Mouse (Mus musculus): Measurements from ENCODE around the gene Nrip3. TPM values are rescaled to one million over a fixed set of nuclear protein-coding genes. Genes with fewer than 3 reads are reported as not detected.

Nrip3 gene
- polyA plus RNA-seq, 1 experiment from 2014 or later = 3.9 TPM

DNA sequence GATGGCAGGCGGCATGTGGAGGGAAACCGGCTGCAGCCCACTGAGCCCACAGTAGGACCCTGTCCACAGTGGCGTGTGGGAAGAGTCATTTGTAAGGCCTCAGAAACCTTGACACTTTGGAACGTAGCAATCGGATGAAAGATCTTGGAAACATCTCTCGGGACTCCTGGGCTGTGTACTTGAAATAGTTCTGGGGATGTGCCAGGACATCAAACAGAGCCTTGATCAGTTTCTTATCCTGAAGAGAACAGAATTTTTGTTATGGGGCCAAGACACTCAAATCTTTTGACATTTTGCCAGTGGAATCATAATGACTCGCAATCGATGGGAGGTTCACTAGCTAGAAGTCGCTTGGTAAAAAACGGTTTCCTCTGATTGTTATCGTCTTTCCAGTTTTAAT, 17.3 kb upstream of the Nrip3 start:
- no peak for ATAC-seq (ENCODE audit: low FRiP score)
- WGBS = 86% methylated on average over 11 of the region's 11 CpGs

DNA sequence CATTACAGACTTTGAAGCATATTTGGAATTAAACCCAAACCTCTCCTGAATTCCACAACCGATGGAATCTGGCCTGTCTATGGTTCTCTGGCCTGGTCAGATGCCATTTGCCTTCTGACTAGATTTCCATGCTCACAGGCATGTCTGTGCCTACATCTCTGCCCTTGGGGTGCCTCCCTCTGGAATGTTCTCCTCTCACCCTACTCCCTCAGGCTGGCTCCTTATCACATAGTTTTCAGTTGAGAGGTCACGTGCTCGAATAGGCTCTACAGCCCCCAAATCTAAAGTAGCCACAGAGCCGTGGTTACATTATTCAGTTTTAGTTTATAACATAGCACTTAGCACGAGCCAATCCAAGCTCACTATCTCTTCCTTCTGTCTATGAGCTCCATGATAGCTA, 13.7 kb upstream of the Nrip3 start:
- no peak overlapping the region for H3K9ac ChIP-seq
- no peak overlapping the region for H3K4me3 ChIP-seq
- H3K9me3 ChIP-seq = no peaks in the 10 kb centered on the region
- 87% methylated on average over 5 of the region's 5 CpGs for WGBS
- no peak overlapping the region for H3K27ac ChIP-seq
- no peaks in the 10 kb centered on the region for H3K36me3 ChIP-seq
- H3K4me1 ChIP-seq (replicated peaks) = peaks cover 4% of the 10 kb centered on the region; the same call in 1 of the 2 replicates
- H3K4me2 ChIP-seq = no peak overlapping the region
- ATAC-seq (ENCODE audit: low FRiP score) = no peak
- no peaks in the 10 kb centered on the region for H3K27me3 ChIP-seq

More for the DNA sequence above, 17.3 kb upstream of the Nrip3 start:
- H3K36me3 ChIP-seq = no peaks in the 10 kb centered on the region
- H3K27ac ChIP-seq = no peak overlapping the region
- H3K9me3 ChIP-seq = no peaks in the 10 kb centered on the region
- no peak overlapping the region for H3K4me3 ChIP-seq
- no peak overlapping the region for H3K4me2 ChIP-seq
- peaks cover 4% of the 10 kb centered on the region; the same call in 1 of the 2 replicates for H3K4me1 ChIP-seq (replicated peaks)
- H3K9ac ChIP-seq = no peak overlapping the region
- no peaks in the 10 kb centered on the region for H3K27me3 ChIP-seq

DNA sequence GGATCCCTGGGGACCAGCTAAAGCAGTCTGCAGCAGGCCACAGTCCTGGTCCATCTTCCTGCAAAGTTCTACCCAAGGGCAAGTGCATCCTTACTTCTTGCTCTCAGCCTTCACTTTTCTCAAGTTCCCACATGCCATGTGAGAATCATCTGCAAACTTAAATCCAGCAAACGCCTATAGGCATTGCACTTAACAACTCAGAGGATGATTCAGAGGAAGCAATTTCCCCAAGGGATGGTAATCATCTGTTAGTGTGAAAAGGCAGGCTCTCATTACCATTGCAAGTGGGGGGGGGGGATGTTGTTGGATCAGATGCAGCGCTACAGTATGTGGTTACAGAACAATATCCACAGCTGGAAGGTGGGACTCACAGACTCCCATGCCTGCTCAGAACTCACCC, 12.7 kb upstream of the Nrip3 start:
- Histone ChIP-seq H3K27ac (no peak overlapping the region), H3K9ac (no peak overlapping the region), H3K4me3 (no peak overlapping the region), H3K4me1 (replicated peaks) (peaks cover 4% of the 10 kb centered on the region; the same call in 1 of the 2 replicates), H3K36me3 (no peaks in the 10 kb centered on the region), H3K9me3 (no peaks in the 10 kb centered on the region), H3K4me2 (no peak overlapping the region), H3K27me3 (no peaks in the 10 kb centered on the region)
- ATAC-seq (ENCODE audit: low FRiP score) = no peak
- 67% methylated on average over 2 of the region's 2 CpGs for WGBS

- Histone ChIP-seq H3K9ac (no peak overlapping the region), H3K9me3 (no peaks in the 10 kb centered on the region), H3K4me1 (replicated peaks) (peaks cover 4% of the 10 kb centered on the region; the same call in 1 of the 2 replicates), H3K27me3 (no peaks in the 10 kb centered on the region), H3K27ac (no peak overlapping the region), H3K36me3 (no peaks in the 10 kb centered on the region), H3K4me3 (no peak overlapping the region), H3K4me2 (no peak overlapping the region)
- WGBS = 83% methylated on average over 2 of the region's 2 CpGs
- ATAC-seq (ENCODE audit: low FRiP score) = no peak
These were observed 10.9 kb upstream of the Nrip3 start for GRCm38 (mm10) chr7:109792759-109793158.

GRCm38 (mm10) chr7:109790818-109791217, 9.0 kb upstream of the Nrip3 start:
- Histone ChIP-seq H3K9me3 (no peaks in the 10 kb centered on the region), H3K27me3 (no peaks in the 10 kb centered on the region), H3K4me3 (no peak overlapping the region), H3K4me2 (no peak overlapping the region), H3K27ac (no peak overlapping the region), H3K4me1 (replicated peaks) (peaks cover 4% of the 10 kb centered on the region; the same call in 1 of the 2 replicates), H3K36me3 (no peaks in the 10 kb centered on the region), H3K9ac (no peak overlapping the region)
- 88% methylated on average over 3 of the region's 3 CpGs for WGBS
- no peak for ATAC-seq (ENCODE audit: low FRiP score)

GRCm38 (mm10) chr7:109787860-109788259, 6.0 kb upstream of the Nrip3 start:
- Histone ChIP-seq H3K9me3 (no peaks in the 10 kb centered on the region), H3K27ac (no peak overlapping the region), H3K4me3 (no peak overlapping the region), H3K4me1 (replicated peaks) (0 out of 2 replicates have a peak, but pooled peaks cover 3% of the 10 kb centered on the region), H3K4me2 (no peak overlapping the region), H3K9ac (no peak overlapping the region), H3K36me3 (no peaks in the 10 kb centered on the region), H3K27me3 (peaks cover 11% of the 10 kb centered on the region)
- WGBS = 71% methylated on average over 2 of the region's 2 CpGs
- ATAC-seq (ENCODE audit: low FRiP score) = no peak

- Histone ChIP-seq H3K4me1 (replicated peaks) (peaks cover 15% of the 10 kb centered on the region), H3K4me3 (no peak overlapping the region), H3K27ac (no peak overlapping the region), H3K36me3 (no peaks in the 10 kb centered on the region), H3K9me3 (no peaks in the 10 kb centered on the region), H3K27me3 (peaks cover 51% of the 10 kb centered on the region), H3K9ac (no peak overlapping the region), H3K4me2 (no peak overlapping the region)
- WGBS = 54% methylated on average over 7 of the region's 7 CpGs
- no peak for ATAC-seq (ENCODE audit: low FRiP score)
These were observed 1.5 kb upstream of the Nrip3 start for GRCm38 (mm10) chr7:109783281-109783680.

- Histone ChIP-seq H3K4me2 (peak overlapping the region; percentile 84), H3K4me3 (peak overlapping the region; percentile 51), H3K36me3 (no peaks in the 10 kb centered on the region), H3K27ac (no peak overlapping the region), H3K9me3 (no peaks in the 10 kb centered on the region), H3K4me1 (replicated peaks) (peaks cover 15% of the 10 kb centered on the region), H3K9ac (peak overlapping the region; percentile 77), H3K27me3 (peaks cover 54% of the 10 kb centered on the region)
- peak; percentile 75 for ATAC-seq (ENCODE audit: low FRiP score)
- under 1% methylated on average over 24 of the region's 24 CpGs for WGBS
These were observed 747 bp downstream of the Nrip3 start for GRCm38 (mm10) chr7:109781087-109781469.

- Histone ChIP-seq H3K9ac (no peak overlapping the region), H3K36me3 (no peaks in the 10 kb centered on the region), H3K4me3 (no peak overlapping the region), H3K27me3 (no peaks in the 10 kb centered on the region), H3K27ac (no peak overlapping the region), H3K4me1 (replicated peaks) (no peaks in the 10 kb centered on the region), H3K9me3 (no peaks in the 10 kb centered on the region), H3K4me2 (no peak overlapping the region)
- no peak for ATAC-seq (ENCODE audit: low FRiP score)
These were observed 9.6 kb downstream of the Nrip3 start for GRCm38 (mm10) chr7:109772251-109772650.

DNA sequence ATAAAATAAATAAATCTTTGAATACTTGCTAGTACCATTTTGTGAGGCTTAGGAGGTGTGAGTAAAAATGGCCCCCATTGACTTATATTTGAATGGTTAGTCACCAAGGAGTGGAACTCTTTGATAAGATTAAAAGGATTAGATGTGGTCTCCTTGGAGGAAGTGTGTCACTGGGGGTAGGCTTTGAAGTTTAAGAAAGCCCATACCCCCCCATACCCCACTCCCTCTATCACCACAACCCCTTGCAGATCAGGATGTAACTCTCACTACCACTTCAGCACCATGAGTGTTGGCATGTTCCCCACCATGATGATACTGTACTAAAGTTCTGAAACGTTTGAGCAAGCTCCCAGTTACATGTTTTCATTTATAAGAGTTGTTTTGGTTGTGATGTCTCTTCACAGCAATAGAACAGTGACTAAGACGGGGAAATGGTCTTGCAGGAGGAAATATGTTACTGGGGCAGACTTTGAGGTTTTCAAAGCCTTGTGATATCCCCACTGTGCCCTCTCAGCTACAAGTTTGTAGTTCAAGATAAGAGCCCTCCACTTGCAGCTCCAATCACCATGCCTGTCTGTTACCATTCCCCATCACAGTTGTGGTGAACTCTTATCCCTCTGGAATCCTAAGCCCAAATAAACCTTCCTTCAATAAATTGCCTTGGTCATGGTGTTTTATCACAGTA, 13.0 kb downstream of the Nrip3 start:
- 69% methylated on average over 2 of the region's 2 CpGs for WGBS
- Histone ChIP-seq H3K36me3 (no peaks in the 10 kb centered on the region), H3K9ac (no peak overlapping the region), H3K9me3 (no peaks in the 10 kb centered on the region), H3K4me2 (no peak overlapping the region), H3K27me3 (no peaks in the 10 kb centered on the region), H3K27ac (no peak overlapping the region), H3K4me1 (replicated peaks) (no peaks in the 10 kb centered on the region), H3K4me3 (no peak overlapping the region)
- ATAC-seq (ENCODE audit: low FRiP score) = no peak

- no peak overlapping the region for H3K4me3 ChIP-seq
- no peaks in the 10 kb centered on the region for H3K36me3 ChIP-seq
- no peak overlapping the region for H3K4me2 ChIP-seq
- no peaks in the 10 kb centered on the region for H3K4me1 ChIP-seq (replicated peaks)
- ATAC-seq (ENCODE audit: low FRiP score) = no peak
- no peaks in the 10 kb centered on the region for H3K9me3 ChIP-seq
- no peak overlapping the region for H3K27ac ChIP-seq
- no peak overlapping the region for H3K9ac ChIP-seq
- 87% methylated on average over 7 of the region's 7 CpGs for WGBS
- no peaks in the 10 kb centered on the region for H3K27me3 ChIP-seq
These were observed 14.1 kb downstream of the Nrip3 start for GRCm38 (mm10) chr7:109767575-109768350.

DNA sequence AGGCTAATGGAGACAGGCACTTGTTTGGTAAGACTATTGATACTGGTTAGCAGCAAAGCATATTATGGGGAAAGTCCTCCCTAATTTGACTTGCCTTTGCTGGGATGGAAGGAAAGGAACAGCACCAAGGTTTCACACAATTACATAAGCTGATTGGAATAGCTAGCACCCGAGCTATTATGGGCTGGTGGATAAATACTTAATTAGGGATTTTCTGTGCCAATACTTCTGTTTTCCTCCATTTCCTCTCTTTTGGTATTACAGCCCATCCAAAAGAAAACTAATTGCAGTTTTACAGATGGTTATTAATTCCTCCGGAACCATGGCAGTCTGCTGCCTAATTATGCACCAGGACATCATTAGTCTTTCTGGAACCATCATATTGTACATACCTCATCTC, 17.8 kb downstream of the Nrip3 start:
- no peak overlapping the region for H3K4me2 ChIP-seq
- no peak for ATAC-seq (ENCODE audit: low FRiP score)
- no peak overlapping the region for H3K27ac ChIP-seq
- no peaks in the 10 kb centered on the region for H3K9me3 ChIP-seq
- no peak overlapping the region for H3K4me3 ChIP-seq
- no peaks in the 10 kb centered on the region for H3K36me3 ChIP-seq
- no peaks in the 10 kb centered on the region for H3K4me1 ChIP-seq (replicated peaks)
- H3K9ac ChIP-seq = no peak overlapping the region
- H3K27me3 ChIP-seq = no peaks in the 10 kb centered on the region
- 68% methylated on average over 2 of the region's 2 CpGs for WGBS

- Histone ChIP-seq H3K4me2 (no peak overlapping the region), H3K27ac (no peak overlapping the region), H3K27me3 (no peaks in the 10 kb centered on the region), H3K4me3 (no peak overlapping the region), H3K9ac (no peak overlapping the region), H3K36me3 (no peaks in the 10 kb centered on the region; the same call in 1 of the 2 replicates), H3K4me1 (replicated peaks) (peaks cover 23% of the 10 kb centered on the region), H3K9me3 (no peaks in the 10 kb centered on the region)
- no peak for ATAC-seq (ENCODE audit: low FRiP score)
- 95% methylated on average over 3 of the region's 3 CpGs for whole genome bisulfite sequencing
These were observed 25.5 kb downstream of the Nrip3 start for GRCm38 (mm10) chr7:109756291-109756690.

Data from hindbrain, embryonic 13.5 days (tissue).